Mouse (Mus musculus) bone marrow, adult 2 months (tissue): Measurements from ENCODE around the gene Cog7.

Experiments used
- CTCF ChIP-seq: fragments of 200-500 bp; IDR thresholded peaks from 2 replicates; pipeline ENCODE4 v1.5.1; 2011; ENCODE audit warnings: low read length, control low read depth; ENCODE audit not compliant: control insufficient read depth, insufficient read depth
- POLR2A ChIP-seq: fragments of 200-500 bp; IDR thresholded peaks from 2 replicates; pipeline ENCODE4 v1.6.1; 2011; ENCODE audit warnings: low read depth, mild to moderate bottlenecking, control low read depth, low read length, borderline replicate concordance; ENCODE audit not compliant: control insufficient read depth

DNA sequence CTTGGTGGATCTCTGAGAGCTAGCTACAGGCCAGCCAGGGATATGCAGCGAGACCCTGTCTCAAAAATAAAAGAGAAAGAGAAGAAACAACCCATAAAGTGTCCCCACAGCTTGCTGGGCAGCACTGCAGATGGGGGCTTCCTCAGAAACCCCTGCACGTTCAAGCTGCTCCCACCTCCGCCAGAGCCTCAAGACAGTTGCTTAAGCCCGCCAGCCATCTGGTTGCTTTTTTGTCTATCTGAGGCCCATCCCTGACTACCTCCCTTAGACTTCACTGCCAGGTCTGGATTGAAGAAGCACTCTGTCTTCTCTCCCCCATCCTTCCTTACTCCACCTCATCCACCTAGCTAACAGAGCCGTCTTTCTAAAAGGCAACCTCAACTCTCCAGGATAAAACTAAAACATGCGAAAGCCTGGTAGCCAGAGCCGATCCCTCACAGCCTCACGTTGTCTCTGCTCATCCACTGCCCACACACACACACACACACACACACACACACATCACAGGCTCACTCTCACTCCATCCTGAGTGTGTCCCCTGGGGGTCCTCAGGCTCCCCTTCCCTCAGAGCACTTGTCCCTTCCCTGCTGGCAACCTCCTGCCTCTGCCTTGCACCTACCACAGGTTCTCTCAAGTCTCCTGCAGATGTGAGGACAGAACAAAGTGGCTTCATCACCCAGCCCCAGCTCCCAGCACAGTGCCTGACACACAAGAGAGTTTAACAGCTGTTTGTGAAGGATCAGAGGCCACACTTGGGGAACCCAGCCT, 43.2 kb downstream of the Cog7 start:
- TF ChIP-seq POLR2A, result no peak
- TF ChIP-seq CTCF, result no peak
